Mouse (Mus musculus) midbrain, postnatal 0 days (tissue): ENCODE measurements around the gene Porcn. TPM values are rescaled to one million over a fixed set of nuclear protein-coding genes. Genes with fewer than 3 reads are reported as not detected.

Source experiments
- ATAC-seq: fragments of 200-750 bp; cut with Nextera tagmentation; 2 replicates; pipeline ENCODE4 v1.8.0; 2017; ENCODE audit warnings: moderate number of reproducible peaks, mild to moderate bottlenecking, moderate TSS enrichment, moderate library complexity; ENCODE audit not compliant: low FRiP score
- DNase-seq: peaks from one replicate; pipeline ENCODE4 v3.0.0-alpha.2; 2015; ENCODE audit warnings: low spot score
- H3K27ac ChIP-seq: fragments of 300-500 bp; sonication (generic); 2 replicates; pipeline ENCODE4 v1.5.1; 2014; ENCODE audit warnings: low read depth, mild to moderate bottlenecking, low read length, mixed read lengths
- H3K27me3 ChIP-seq: fragments of 300-500 bp; sonication (generic); 2 replicates; pipeline ENCODE4 v1.6.1; 2014; ENCODE audit warnings: low read length, control low read depth, mixed read lengths; ENCODE audit not compliant: insufficient read depth
- H3K36me3 ChIP-seq: fragments of 300-500 bp; sonication (generic); 2 replicates; pipeline ENCODE4 v1.6.1; 2014; ENCODE audit warnings: low read length, control low read depth, mixed read lengths; ENCODE audit not compliant: insufficient read depth
- H3K4me1 ChIP-seq: fragments of 300-500 bp; sonication (generic); 2 replicates; pipeline ENCODE4 v1.6.1; 2014; ENCODE audit warnings: mild to moderate bottlenecking, control low read depth, antibody characterized with exemption, low read length, mixed read lengths; ENCODE audit not compliant: insufficient read depth
- H3K4me2 ChIP-seq: fragments of 300-500 bp; sonication (generic); 2 replicates; pipeline ENCODE4 v1.6.1; 2014; ENCODE audit warnings: low read depth, mild to moderate bottlenecking, low read length, mixed read lengths; ENCODE audit not compliant: poor library complexity, severe bottlenecking
- H3K4me3 ChIP-seq: fragments of 300-500 bp; sonication (generic); 2 replicates; pipeline ENCODE4 v1.5.1; 2014; ENCODE audit warnings: low read depth, mild to moderate bottlenecking, low read length, moderate library complexity
- H3K9ac ChIP-seq: fragments of 300-500 bp; sonication (generic); replicated peaks from 2 replicates; pipeline ENCODE4 v1.6.1; 2014; ENCODE audit warnings: mild to moderate bottlenecking, low read length, moderate library complexity, mixed read lengths; ENCODE audit not compliant: poor library complexity, severe bottlenecking
- H3K9me3 ChIP-seq: fragments of 300-500 bp; sonication (generic); 2 replicates; pipeline ENCODE4 v1.6.1; 2016; ENCODE audit warnings: low read length, control low read depth
- CTCF ChIP-seq: IDR thresholded peaks from 2 replicates; pipeline ENCODE4 v1.5.1; 2016; ENCODE audit warnings: antibody characterized with exemption, mild to moderate bottlenecking
- WGBS: fragments of 180-500 bp; shearing (Covaris S2); extraction: QIAGEN DNeasy Blood & Tissue Kit; methylation state at CpG from one replicate; pipeline ENCODE4 v1.1.7; 2014; 5-methylcytosine and 5-hydroxymethylcytosine counted together
- polyA plus RNA-seq: library from polyadenylated mRNA; unstranded; fragments of >200 nt; fragmentation: Nextera tagmentation; extraction: Ambion mirVana; gene quantifications from 2 replicates; pipeline ENCODE4 v1.2.1, GENCODE M21; 2015
- total RNA-seq: library from RNA; depleted of rRNA; stranded (reverse); fragments of >200 nt; gene quantifications from 2 replicates; pipeline ENCODE4 v1.2.3, GENCODE M21; 2014

The Porcn gene
- total and polyA plus RNA-seq, 2 experiments from 2014 or later = 42.3 to 68.0 TPM

DNA sequence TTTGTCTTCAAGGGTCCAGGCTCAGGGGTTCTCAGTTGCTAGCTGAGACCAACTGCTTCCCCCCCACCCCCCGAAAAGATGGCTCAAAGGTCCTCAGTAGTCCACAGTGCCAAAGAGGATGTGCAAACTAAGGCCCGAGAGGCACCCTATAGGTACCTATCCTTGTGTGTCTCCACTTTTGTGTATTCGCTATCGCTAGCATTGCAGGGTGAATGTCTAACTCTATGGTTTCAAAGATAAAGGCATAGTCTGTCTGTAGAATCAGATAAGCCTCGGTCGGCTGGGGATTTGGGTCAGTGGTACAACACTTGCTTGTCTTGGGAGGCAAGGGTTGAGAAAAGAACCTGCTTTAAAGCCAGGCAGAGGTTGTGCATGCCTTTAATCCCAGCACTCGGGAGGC lies 17.1 kb upstream of the Porcn start:
- Histone ChIP-seq H3K4me3 (no peak overlapping the region), H3K27ac (no peak overlapping the region), H3K9me3 (no peaks in the 10 kb centered on the region), H3K27me3 (no peaks in the 10 kb centered on the region), H3K4me2 (no peak overlapping the region), H3K36me3 (no peaks in the 10 kb centered on the region), H3K9ac (no peak overlapping the region), H3K4me1 (no peaks in the 10 kb centered on the region)
- DNase-seq = no peak
- WGBS = 90% methylated on average over 7 of the region's 7 CpGs
- TF ChIP-seq CTCF = no peak
- ATAC-seq = no peak

DNA sequence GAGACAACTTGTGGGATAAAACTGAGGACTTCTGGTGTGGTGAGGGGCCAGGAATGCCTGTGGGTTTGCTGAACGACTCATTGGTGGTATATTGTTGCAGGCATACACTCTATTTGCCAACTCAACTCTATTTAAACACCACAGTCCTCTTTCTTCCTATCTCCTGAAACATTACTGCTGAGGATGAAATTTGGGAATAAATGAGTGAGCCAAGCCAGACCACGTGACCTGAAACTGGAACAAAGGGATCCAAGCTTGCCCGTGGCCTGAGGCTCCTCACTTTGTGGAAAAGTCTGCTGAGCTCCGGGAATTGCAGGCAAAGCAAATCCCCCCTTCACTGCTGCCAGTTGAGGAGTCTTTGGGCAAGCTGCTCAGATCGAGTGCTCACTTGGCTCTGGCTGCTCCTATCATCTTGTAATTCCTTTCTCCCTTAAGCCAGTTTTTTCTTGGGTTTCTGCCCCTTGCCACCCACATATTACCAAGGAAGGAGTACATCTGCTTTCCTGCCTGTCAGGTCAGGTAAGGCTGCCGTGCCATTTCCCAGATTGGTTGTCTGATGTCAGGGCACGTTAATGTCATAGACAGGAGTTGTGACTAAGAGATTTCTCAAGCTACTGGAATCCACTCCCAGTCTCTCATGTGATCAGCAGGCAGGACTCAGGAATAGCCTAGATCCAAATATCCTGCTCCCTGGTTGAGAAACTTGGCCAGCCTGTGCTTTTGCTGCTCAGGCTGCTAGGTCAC lies 16.5 kb upstream of the Porcn start:
- Histone ChIP-seq H3K9ac (no peak overlapping the region), H3K36me3 (no peaks in the 10 kb centered on the region), H3K4me3 (no peak overlapping the region), H3K4me1 (no peaks in the 10 kb centered on the region), H3K9me3 (no peaks in the 10 kb centered on the region), H3K27me3 (no peaks in the 10 kb centered on the region), H3K4me2 (no peak overlapping the region), H3K27ac (no peak overlapping the region)
- DNase-seq (no peak), ATAC-seq (no peak)
- WGBS = 59% methylated on average over 7 of the region's 7 CpGs
- TF ChIP-seq CTCF = no peak

DNA sequence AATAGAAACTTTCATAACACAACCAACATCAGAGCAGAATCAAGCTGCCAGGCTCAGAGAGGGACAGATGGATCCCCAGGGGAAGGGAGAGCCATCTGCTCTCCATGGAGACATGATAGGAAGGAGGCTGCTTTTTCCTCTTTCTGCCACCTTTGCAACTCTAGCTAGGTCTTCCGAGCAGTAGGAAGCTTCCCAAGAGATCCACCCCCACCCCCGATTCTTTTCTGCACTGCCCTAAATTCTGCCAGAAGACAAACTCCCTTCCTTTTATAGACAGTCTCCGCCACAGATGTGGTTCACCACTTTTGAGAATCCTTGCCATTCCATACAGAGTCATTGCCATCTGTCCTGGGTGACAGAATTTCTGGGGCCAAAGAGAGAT lies 16.0 kb upstream of the Porcn start:
- H3K36me3 ChIP-seq = no peaks in the 10 kb centered on the region
- peak; percentile 3 for DNase-seq
- TF ChIP-seq CTCF = no peak
- H3K4me2 ChIP-seq = no peak overlapping the region
- 67% methylated on average over 3 of the region's 3 CpGs for WGBS
- H3K4me1 ChIP-seq = no peaks in the 10 kb centered on the region
- H3K9me3 ChIP-seq = no peaks in the 10 kb centered on the region
- no peaks in the 10 kb centered on the region for H3K27me3 ChIP-seq
- H3K9ac ChIP-seq = no peak overlapping the region
- H3K27ac ChIP-seq = no peak overlapping the region
- no peak overlapping the region for H3K4me3 ChIP-seq
- ATAC-seq = no peak

DNA sequence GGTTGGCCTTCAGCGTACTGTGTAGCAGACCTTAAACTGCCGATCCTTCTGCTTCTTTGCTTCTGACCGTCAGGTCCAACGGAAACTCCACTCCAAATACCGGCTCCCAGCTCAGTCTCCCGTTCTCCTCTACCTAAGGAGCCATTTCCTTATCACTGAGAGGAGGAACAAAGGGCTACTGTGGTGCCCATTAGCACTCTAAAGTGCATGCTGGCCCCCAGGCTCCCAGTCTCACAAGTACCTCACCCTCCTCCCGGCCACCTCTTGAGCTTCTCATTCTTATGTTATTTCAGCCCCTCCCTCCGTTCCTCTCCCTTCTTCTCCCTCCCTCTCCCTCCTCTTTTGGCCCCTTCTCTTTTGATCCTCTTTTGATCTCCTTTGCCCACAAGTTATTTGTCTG lies 13.3 kb upstream of the Porcn start:
- Histone ChIP-seq H3K4me2 (no peak overlapping the region), H3K4me3 (no peak overlapping the region), H3K27me3 (no peaks in the 10 kb centered on the region), H3K36me3 (no peaks in the 10 kb centered on the region), H3K9ac (no peak overlapping the region), H3K9me3 (no peaks in the 10 kb centered on the region), H3K27ac (no peak overlapping the region), H3K4me1 (no peaks in the 10 kb centered on the region)
- DNase-seq = no peak
- 32% methylated on average over 8 of the region's 8 CpGs for WGBS
- no peak for TF ChIP-seq CTCF
- no peak for ATAC-seq

DNA sequence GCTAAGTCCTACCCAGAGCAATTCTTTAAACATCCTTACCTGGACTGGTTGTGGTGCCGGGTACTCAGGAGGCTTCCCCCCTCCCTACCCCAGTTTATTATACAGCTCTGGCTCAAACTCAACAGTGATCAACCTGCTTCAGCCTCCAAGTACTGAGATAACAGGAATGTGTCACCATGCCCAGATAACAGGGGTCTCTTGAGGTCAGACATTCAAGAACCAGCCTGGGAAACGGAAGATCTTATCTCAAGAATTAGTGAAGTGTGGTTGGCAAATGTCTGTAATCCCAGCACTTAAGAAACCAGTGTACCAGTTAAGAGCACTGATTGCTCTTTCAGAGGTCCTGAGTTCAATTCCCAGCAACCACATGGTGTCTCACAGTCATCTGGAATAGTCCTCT lies 11.8 kb upstream of the Porcn start:
- Histone ChIP-seq H3K27me3 (no peaks in the 10 kb centered on the region), H3K4me3 (no peak overlapping the region), H3K9ac (no peak overlapping the region), H3K4me1 (no peaks in the 10 kb centered on the region), H3K27ac (no peak overlapping the region), H3K4me2 (no peak overlapping the region), H3K36me3 (no peaks in the 10 kb centered on the region), H3K9me3 (no peaks in the 10 kb centered on the region)
- WGBS = 56% methylated on average over 2 of the region's 2 CpGs
- TF ChIP-seq CTCF = no peak
- ATAC-seq = no peak
- no peak for DNase-seq

DNA sequence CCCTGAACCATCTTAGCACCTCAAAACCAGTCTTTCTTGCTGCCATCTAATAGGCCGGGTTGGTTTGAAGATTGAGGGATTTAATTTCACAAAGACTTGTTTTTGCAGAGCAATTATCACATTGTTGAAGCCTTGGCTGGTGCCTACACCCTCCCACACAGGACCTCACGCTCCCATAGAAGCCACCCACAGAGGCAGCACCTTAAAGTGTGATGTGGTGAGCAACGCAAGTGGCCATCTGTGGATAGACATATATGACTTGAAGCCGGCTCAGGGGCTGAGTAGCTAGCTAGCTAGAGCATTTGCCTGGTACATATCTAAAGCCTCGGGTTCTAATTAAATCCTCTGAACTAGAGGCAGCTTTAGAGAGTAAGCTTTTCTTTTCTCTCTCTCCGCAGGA lies 11.1 kb upstream of the Porcn start:
- H3K36me3 ChIP-seq = no peaks in the 10 kb centered on the region
- no peak overlapping the region for H3K4me3 ChIP-seq
- ATAC-seq (no peak), DNase-seq (no peak)
- H3K27me3 ChIP-seq = no peaks in the 10 kb centered on the region
- no peaks in the 10 kb centered on the region for H3K4me1 ChIP-seq
- TF ChIP-seq CTCF = no peak
- no peak overlapping the region for H3K9ac ChIP-seq
- no peak overlapping the region for H3K4me2 ChIP-seq
- no peak overlapping the region for H3K27ac ChIP-seq
- H3K9me3 ChIP-seq = no peaks in the 10 kb centered on the region
- WGBS = 43% methylated on average over 6 of the region's 6 CpGs
